Mouse (Mus musculus): Measurements from ENCODE around the gene Mbnl1. TPM values are rescaled to one million over a fixed set of nuclear protein-coding genes. Genes with fewer than 3 reads are reported as not detected.
A peak's percentile ranks its signal among the peaks of the same experiment; 100 is the strongest.

Mbnl1 gene
- total and polyA plus RNA-seq, 2 experiments from 2014 or later: 55.9 to 86.0 TPM

- WGBS: 67% methylated on average over 1 of the region's 1 CpGs
- DNase-seq (ENCODE audit: low spot score): no peak
- Histone ChIP-seq H3K27me3 (ENCODE audit: insufficient read depth, low read length) (no peaks in the 10 kb centered on the region), H3K9me3 (ENCODE audit: low read length) (no peaks in the 10 kb centered on the region), H3K4me3 (ENCODE audit: low read depth, low read length) (no peak overlapping the region), H3K27ac (ENCODE audit: low read depth, low read length) (no peak overlapping the region), H3K4me2 (ENCODE audit: low read depth, low read length, poor library complexity, severe bottlenecking) (no peak overlapping the region), H3K9ac (replicated peaks; ENCODE audit: low read length, poor library complexity, severe bottlenecking) (no peak overlapping the region), H3K36me3 (ENCODE audit: insufficient read depth, low read length) (no peaks in the 10 kb centered on the region), H3K4me1 (ENCODE audit: insufficient read depth, low read length) (0 out of 2 replicates have a peak, but pooled peaks cover 4% of the 10 kb centered on the region)
- no peak for ATAC-seq (ENCODE audit: low FRiP score)
- TF ChIP-seq CTCF (IDR thresholded peaks at IDR 0.05): no peak
Measured at GRCm38 (mm10) chr3:60571493-60571892, 98.9 kb downstream of the Mbnl1 start.

DNA sequence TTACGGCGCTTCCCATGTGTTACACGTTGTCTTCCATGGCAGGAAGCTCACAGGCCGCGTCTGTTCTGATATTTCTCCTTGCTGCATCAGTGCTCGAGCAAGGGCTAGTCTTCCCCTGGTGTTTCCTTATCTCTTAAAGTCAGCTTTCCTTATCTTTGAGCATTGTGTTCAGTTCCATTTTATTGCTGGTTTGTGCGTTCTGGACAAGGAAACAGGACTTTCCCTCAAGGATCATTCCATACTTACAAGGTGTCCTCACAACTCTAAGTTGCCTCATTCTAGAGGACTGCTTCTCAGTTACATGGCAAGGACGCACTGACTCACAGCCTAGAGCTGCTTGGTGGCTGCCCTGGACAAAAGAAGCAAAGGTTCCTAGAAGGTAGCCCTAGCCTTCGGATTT lies 101.6 kb downstream of the Mbnl1 start:
- 96% methylated on average over 9 of the region's 9 CpGs for WGBS
- H3K9ac ChIP-seq (replicated peaks; ENCODE audit: low read length, poor library complexity, severe bottlenecking): no peak overlapping the region
- H3K4me2 ChIP-seq (ENCODE audit: low read depth, low read length, poor library complexity, severe bottlenecking): no peak overlapping the region
- no peaks in the 10 kb centered on the region for H3K36me3 ChIP-seq (ENCODE audit: insufficient read depth, low read length)
- H3K9me3 ChIP-seq (ENCODE audit: low read length): no peaks in the 10 kb centered on the region
- no peak for DNase-seq (ENCODE audit: low spot score)
- no peak for ATAC-seq (ENCODE audit: low FRiP score)
- H3K4me1 ChIP-seq (ENCODE audit: insufficient read depth, low read length): 0 out of 2 replicates have a peak, but pooled peaks cover 12% of the 10 kb centered on the region
- no peak for TF ChIP-seq CTCF (IDR thresholded peaks at IDR 0.05)
- no peak overlapping the region for H3K27ac ChIP-seq (ENCODE audit: low read depth, low read length)
- H3K4me3 ChIP-seq (ENCODE audit: low read depth, low read length): no peak overlapping the region
- no peaks in the 10 kb centered on the region for H3K27me3 ChIP-seq (ENCODE audit: insufficient read depth, low read length)

DNA sequence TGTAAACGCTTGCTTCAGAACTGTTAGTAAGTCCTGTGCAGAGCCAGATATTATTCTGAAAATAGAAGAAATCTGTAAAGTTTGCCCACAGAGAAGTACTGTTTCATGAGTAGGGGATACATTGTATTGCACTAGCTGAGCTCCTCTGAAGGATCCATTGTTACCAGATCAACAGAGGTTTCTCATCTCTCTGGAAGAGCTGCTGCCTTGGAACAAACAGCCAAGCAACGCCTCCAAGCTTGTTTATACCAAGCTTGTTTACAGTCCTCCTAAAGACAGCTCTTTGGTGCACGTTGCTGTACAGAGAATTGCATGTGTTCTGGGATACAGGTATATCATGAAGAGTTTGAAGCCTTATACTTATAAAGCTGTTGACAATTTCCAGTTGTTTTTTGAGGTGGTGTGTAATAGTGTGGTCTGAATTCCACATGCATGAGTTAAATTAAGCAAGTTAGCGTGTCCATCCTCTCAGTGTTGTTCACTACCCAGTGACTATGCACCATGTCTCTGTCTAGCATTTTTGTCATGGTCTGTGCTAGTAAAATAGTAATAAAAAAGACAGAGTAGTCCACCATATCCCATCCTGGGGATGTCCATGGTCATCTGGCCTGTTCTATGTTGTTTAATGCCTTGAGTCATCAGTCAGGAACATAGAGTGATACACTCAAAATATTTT lies 102.4 kb downstream of the Mbnl1 start:
- DNase-seq (ENCODE audit: low spot score) (no peak), ATAC-seq (ENCODE audit: low FRiP score) (no peak)
- Histone ChIP-seq H3K4me3 (ENCODE audit: low read depth, low read length) (no peak overlapping the region), H3K4me2 (ENCODE audit: low read depth, low read length, poor library complexity, severe bottlenecking) (no peak overlapping the region), H3K36me3 (ENCODE audit: insufficient read depth, low read length) (no peaks in the 10 kb centered on the region), H3K9ac (replicated peaks; ENCODE audit: low read length, poor library complexity, severe bottlenecking) (no peak overlapping the region), H3K9me3 (ENCODE audit: low read length) (no peaks in the 10 kb centered on the region), H3K4me1 (ENCODE audit: insufficient read depth, low read length) (0 out of 2 replicates have a peak, but pooled peaks cover 12% of the 10 kb centered on the region), H3K27me3 (ENCODE audit: insufficient read depth, low read length) (no peaks in the 10 kb centered on the region), H3K27ac (ENCODE audit: low read depth, low read length) (no peak overlapping the region)
- WGBS: 88% methylated on average over 4 of the region's 4 CpGs
- no peak for TF ChIP-seq CTCF (IDR thresholded peaks at IDR 0.05)

DNA sequence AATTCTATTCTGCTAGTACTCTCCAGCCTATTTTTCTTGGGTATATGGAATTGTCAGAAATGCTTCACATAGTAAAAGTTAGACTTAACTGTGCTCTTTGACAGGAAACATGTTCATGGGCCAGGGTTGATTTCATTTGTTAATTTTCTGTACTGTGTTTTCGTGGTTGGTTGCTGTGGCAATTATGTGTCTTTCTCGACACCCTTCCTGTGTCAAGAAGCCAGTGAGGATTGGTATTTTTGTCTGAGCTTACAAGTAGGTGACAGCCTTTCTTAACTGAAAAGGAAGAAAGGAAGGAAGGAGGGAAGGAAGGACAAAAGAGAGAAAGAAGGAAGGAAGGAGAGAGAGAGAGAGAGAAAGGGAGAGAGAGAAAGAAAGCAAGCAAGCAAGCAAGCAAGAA lies 103.3 kb downstream of the Mbnl1 start:
- 0 out of 2 replicates have a peak, but pooled peaks cover 12% of the 10 kb centered on the region for H3K4me1 ChIP-seq (ENCODE audit: insufficient read depth, low read length)
- no peaks in the 10 kb centered on the region for H3K9me3 ChIP-seq (ENCODE audit: low read length)
- TF ChIP-seq CTCF (IDR thresholded peaks at IDR 0.05): no peak
- H3K27ac ChIP-seq (ENCODE audit: low read depth, low read length): no peak overlapping the region
- no peak overlapping the region for H3K4me3 ChIP-seq (ENCODE audit: low read depth, low read length)
- no peak overlapping the region; the same call in 1 of the 2 replicates for H3K9ac ChIP-seq (replicated peaks; ENCODE audit: low read length, poor library complexity, severe bottlenecking)
- DNase-seq (ENCODE audit: low spot score) (no peak), ATAC-seq (ENCODE audit: low FRiP score) (no peak)
- no peak overlapping the region for H3K4me2 ChIP-seq (ENCODE audit: low read depth, low read length, poor library complexity, severe bottlenecking)
- no peaks in the 10 kb centered on the region for H3K27me3 ChIP-seq (ENCODE audit: insufficient read depth, low read length)
- 44% methylated on average over 2 of the region's 2 CpGs for WGBS
- no peaks in the 10 kb centered on the region for H3K36me3 ChIP-seq (ENCODE audit: insufficient read depth, low read length)

- no peak overlapping the region; the same call in 1 of the 2 replicates for H3K9ac ChIP-seq (replicated peaks; ENCODE audit: low read length, poor library complexity, severe bottlenecking)
- H3K27ac ChIP-seq (ENCODE audit: low read depth, low read length): no peak overlapping the region
- no peak for TF ChIP-seq CTCF (IDR thresholded peaks at IDR 0.05)
- 45% methylated on average over 9 of the region's 9 CpGs for WGBS
- no peaks in the 10 kb centered on the region for H3K27me3 ChIP-seq (ENCODE audit: insufficient read depth, low read length)
- ATAC-seq (ENCODE audit: low FRiP score): no peak
- no peaks in the 10 kb centered on the region for H3K36me3 ChIP-seq (ENCODE audit: insufficient read depth, low read length)
- H3K4me3 ChIP-seq (ENCODE audit: low read depth, low read length): no peak overlapping the region
- H3K9me3 ChIP-seq (ENCODE audit: low read length): no peaks in the 10 kb centered on the region
- no peak for DNase-seq (ENCODE audit: low spot score)
- peak overlapping the region; percentile 7; the same call in 1 of the 2 replicates for H3K4me2 ChIP-seq (ENCODE audit: low read depth, low read length, poor library complexity, severe bottlenecking)
- H3K4me1 ChIP-seq (ENCODE audit: insufficient read depth, low read length): 0 out of 2 replicates have a peak, but pooled peaks cover 12% of the 10 kb centered on the region
Measured at GRCm38 (mm10) chr3:60576366-60577046, 103.9 kb downstream of the Mbnl1 start.

- Histone ChIP-seq H3K9me3 (ENCODE audit: low read length) (no peaks in the 10 kb centered on the region), H3K4me3 (ENCODE audit: low read depth, low read length) (no peak overlapping the region), H3K4me2 (ENCODE audit: low read depth, low read length, poor library complexity, severe bottlenecking) (no peak overlapping the region), H3K9ac (replicated peaks; ENCODE audit: low read length, poor library complexity, severe bottlenecking) (no peak overlapping the region), H3K27me3 (ENCODE audit: insufficient read depth, low read length) (no peaks in the 10 kb centered on the region), H3K36me3 (ENCODE audit: insufficient read depth, low read length) (no peaks in the 10 kb centered on the region), H3K27ac (ENCODE audit: low read depth, low read length) (no peak overlapping the region), H3K4me1 (ENCODE audit: insufficient read depth, low read length) (peaks cover 16% of the 10 kb centered on the region; the same call in 1 of the 2 replicates)
- 98% methylated on average over 4 of the region's 4 CpGs for WGBS
- ATAC-seq (ENCODE audit: low FRiP score): no peak
- no peak for DNase-seq (ENCODE audit: low spot score)
- TF ChIP-seq CTCF (IDR thresholded peaks at IDR 0.05): no peak
Measured at GRCm38 (mm10) chr3:60579880-60580279, 107.2 kb downstream of the Mbnl1 start.
